Mouse (Mus musculus): ENCODE data around the gene Gkn1. TPM values are rescaled to one million over a fixed set of nuclear protein-coding genes. Genes with fewer than 3 reads are reported as not detected.

Gene Gkn1
- polyA plus RNA-seq, 1 experiment: not detected

DNA sequence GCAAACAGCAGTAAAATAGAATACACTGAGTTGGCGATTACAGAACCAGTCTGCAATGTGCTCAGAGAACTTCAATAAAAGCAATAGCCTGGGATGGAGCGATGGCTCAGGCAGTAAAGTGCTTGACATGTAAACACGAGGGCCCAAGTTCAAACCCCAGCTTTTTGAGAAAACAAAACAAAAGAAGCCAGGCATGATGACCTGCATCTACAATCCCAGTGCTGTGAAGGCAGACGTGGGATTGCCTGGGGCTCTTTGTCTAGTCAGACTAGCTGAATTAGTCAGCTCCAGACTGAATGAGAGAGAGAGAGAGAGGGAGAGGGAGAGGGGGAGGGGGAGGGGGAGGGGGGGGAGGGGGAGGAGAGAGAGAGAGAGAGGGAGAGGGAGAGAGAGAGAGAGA lies 48.8 kb downstream of the Gkn1 start:
- TF ChIP-seq POLR2A (IDR thresholded peaks at IDR 0.05; ENCODE audit: low read depth, low read length) (no peak), CTCF (IDR thresholded peaks at IDR 0.05; ENCODE audit: extremely low read depth, insufficient read depth, insufficient read length, insufficient replicate concordance) (no peak)
- H3K36me3 ChIP-seq (ENCODE audit: control insufficient read depth, insufficient read depth, low read length): no peaks in the 10 kb centered on the region
- H3K27ac ChIP-seq (ENCODE audit: insufficient read depth, low read length): no peak overlapping the region
- 90% methylated on average over 4 of the region's 4 CpGs for WGBS
- H3K4me3 ChIP-seq (ENCODE audit: extremely low read depth, insufficient read depth, insufficient read length): no peak overlapping the region
- DNase-seq (ENCODE audit: low read depth in 1 of 2, low spot score in 2 of 2): no peak
- no peaks in the 10 kb centered on the region for H3K4me1 ChIP-seq (ENCODE audit: control insufficient read depth, insufficient read depth, insufficient read length)
- no peaks in the 10 kb centered on the region for H3K27me3 ChIP-seq (ENCODE audit: control insufficient read depth, insufficient read depth, low read length)

Other genes with a start within 250 kb of the Gkn1 start
- gene D6Ertd527e, start 246.2 kb downstream of the Gkn1 start, polyA plus RNA-seq (2012; rRNA removed): 0.90 and 2.9 TPM in 2 replicates
- gene Antxr1, start 15.1 kb downstream of the Gkn1 start, polyA plus RNA-seq (2012; rRNA removed): 4.0 and 4.2 TPM in 2 replicates
- gene Gkn2, start 22.4 kb upstream of the Gkn1 start, polyA plus RNA-seq (2012; rRNA removed): not detected in 2 replicates
- 0.28 TPM in 1 of 2 replicates, not detected in the other for gene Gkn3, start 38.0 kb upstream of the Gkn1 start, polyA plus RNA-seq (2012; rRNA removed)
- gene Bmp10, start 78.1 kb upstream of the Gkn1 start, polyA plus RNA-seq (2012; rRNA removed): not detected in 2 replicates
- gene Arhgap25, start 182.3 kb upstream of the Gkn1 start, polyA plus RNA-seq (2012; rRNA removed): 17.3 and 18.0 TPM in 2 replicates
- gene Prokr1, start 239.8 kb upstream of the Gkn1 start, polyA plus RNA-seq (2012; rRNA removed): 0.74 and 1.4 TPM in 2 replicates